Mouse (Mus musculus): ENCODE measurements at regions not wholly inside any gene's neighbourhood (a gene's known extent, or its start where the extent isn't known, plus 50 kb on each side); places are given as distances from the start of the nearest gene placed in this dataset.

DNA sequence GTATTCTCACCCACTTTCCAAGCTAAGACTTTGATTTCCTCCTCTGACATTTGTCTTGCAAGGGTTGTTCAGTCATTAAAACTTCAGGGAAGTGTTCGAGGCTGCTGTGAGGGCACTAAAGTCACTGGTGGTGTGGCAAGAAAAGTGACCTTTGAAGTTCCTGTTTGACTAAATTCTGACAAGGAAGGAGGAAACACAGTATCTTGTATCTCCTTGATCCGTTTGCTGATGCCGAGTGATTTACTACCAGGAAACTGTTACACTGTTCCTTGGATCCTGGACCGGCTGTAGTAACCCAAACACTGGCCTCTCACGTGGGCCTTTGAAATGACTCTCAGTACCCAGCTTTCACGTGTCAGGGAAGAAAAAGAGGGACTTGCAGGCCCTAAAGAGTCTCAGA is 53.5 kb upstream of the Ralgapa2 start:
- no peak for DNase-seq (ENCODE audit: low read depth, low spot score)

DNA sequence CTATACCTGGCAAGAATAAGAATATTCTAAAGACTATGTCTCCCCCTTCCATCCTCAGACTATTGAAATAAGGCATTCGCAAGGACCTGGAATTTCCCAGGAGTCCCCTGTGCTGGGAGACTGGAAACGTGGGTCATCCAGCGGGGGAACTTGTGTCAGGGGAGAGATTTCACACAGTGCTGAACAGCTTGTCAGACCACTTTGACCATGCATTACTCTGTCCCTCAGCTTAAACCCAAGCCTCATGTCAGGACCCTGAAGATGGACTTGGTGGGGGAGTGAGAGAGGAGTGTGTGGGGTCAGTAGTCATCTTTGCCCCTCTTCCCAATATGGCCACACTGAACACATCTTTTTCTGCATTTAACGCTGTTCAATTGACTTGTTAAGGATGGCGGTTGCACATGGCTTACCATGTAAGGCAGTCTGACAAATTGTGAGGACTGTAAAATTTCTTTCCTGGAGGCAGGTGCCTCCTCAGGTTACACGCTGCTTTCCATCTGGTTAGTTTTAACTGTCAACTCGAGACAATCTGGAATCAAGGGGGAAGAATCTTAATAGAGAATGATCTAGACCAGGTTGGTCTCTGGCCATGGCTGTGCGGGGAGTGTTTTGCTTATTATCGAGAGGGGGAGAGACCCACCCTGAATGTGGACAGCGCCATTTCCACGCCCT is 56.2 kb upstream of the Ralgapa2 start:
- no peak for DNase-seq (ENCODE audit: low read depth, low spot score)

DNA sequence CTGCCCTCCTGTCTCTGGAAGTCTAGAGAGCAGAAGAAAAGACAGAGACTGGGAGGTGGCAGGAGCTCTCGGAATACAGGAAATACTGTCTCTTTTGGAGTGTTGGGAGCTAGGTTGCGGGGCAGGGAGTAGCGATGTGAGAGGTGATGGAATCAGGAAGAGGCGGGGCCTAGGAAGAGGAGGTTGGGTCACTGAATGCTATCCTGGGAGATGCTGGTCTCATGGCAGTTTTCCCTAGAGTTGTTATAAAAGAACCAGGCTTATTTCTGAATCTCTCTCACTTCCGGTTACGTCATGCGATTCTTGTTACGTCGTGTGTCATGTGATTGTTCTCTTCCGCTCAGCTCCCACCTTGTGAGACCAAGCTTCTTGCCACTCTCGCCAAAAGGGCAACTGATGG is 58.9 kb upstream of the Ralgapa2 start:
- no peak for DNase-seq (ENCODE audit: low read depth, low spot score)

DNA sequence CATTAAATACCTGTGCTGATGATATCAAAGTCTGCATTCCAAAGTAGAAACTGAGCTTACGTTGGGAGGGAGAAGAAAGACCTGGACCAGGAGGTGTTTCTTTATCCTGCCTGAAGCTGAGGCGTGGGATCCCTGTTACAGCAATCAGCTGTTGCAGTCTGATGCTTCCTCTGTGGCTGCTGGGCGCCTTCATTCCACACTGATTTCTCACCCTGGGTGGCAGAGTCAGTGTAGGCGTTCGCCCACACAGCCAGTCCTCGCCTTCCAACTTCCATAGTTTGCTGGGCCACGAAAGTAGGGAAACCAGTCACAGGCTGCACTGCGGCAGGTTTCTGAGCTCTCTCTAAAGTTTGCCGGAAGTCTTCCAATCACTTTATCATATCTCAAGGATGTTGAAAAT is 59.7 kb upstream of the Ralgapa2 start:
- DNase-seq (ENCODE audit: low read depth, low spot score) = peak; percentile 61

DNA sequence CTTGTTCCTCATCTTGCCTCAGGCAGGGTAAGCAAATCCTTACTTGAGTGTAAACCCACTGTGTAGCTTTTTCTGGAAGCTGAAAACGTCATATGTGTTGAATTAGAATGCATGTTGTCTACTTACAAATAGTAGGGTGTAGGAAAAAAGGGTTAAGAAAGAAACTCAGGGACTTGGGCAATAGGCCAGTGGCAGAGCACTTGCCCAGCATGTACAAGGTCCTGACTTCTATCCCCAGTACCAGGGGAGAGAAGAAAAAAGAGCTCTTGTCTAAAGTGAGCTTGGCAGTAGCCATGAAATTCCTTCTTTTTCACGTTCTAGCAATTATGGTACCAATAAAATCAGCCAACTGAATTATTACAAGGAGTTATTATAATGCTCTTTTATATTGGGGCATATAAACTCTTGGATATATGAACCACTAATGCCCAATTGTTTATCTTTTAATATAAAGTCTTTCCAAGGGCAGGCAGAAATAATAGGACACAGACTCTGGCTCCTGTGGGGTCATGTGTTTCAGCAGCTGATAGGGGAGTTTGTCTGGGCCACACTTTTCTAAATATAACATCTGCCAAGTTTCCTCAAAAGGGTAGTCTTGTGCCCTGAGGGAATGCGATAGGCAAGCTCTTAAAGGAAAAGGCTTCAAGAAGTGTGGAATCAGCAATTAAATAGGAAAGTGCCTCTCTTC is 63.6 kb upstream of the Ralgapa2 start:
- DNase-seq (ENCODE audit: low read depth, low spot score) = no peak

DNA sequence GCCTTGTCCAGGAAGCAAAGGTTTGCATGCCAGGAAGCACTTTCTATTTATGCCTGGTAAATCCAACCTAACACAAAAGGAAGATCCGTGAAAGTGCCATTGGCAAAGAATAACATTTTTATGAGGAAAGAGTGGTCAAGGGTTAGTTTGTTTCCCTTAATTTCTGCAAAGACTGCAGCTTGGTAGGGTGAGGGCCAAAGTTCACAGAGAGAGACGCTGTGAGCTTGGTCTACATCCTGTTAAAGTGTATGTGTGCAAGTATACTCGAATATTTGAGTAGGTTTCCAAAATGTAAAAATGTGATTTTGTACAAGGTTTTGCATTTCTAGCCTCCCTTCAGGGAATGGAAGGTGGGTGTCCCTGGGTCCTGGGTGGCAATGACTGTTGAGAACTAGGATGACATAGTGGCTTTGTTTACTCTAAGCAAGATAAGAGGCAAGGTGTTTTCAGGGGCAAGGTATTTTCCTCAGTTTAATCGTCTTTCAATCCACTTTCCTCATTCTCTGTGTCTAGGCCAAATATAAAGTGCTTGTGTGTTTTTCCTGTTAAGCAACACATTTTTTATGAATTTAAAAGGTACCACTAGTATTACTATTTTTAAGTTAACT is 64.3 kb upstream of the Ralgapa2 start:
- DNase-seq (ENCODE audit: low read depth, low spot score) = no peak

DNA sequence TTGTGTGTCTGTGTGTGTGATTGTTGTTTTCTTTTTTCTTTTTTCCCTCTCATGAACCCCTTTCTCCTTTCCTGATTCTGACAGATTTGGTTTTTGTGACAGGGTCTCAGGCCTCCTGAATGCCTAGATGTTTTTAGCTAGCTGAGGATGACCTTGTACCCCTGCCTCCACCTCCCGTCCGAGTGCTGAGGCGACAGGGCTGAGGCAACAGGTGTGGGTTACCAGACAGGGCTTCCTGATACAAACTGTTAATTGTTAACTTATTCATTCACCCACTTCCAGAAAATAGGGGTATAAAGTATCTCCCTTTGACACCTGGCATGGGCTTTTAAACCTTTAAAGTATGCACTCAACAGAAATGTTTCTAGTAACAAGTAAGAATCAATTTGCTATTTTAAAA is 65.0 kb upstream of the Ralgapa2 start:
- DNase-seq (ENCODE audit: low read depth, low spot score) = no peak

DNA sequence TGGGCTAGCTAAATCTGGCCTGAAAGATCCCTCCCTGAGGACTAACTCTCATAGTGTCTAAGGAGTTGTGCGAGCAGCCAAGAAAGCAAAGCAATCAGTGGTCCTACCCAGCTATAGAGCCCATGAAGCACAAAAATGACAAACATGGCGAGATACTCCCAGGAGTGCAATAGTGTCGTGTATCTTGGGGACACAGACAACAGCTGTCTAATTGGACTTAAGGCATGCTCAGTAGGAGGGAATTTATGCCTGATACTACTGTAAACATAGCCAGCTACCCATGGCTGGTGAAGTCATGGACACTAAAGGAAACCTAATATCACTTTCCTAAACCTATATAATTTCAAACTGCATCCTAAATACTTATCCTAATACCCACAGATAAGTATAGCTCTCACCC is 69.1 kb upstream of the Ralgapa2 start:
- DNase-seq (ENCODE audit: low read depth, low spot score) = no peak

DNA sequence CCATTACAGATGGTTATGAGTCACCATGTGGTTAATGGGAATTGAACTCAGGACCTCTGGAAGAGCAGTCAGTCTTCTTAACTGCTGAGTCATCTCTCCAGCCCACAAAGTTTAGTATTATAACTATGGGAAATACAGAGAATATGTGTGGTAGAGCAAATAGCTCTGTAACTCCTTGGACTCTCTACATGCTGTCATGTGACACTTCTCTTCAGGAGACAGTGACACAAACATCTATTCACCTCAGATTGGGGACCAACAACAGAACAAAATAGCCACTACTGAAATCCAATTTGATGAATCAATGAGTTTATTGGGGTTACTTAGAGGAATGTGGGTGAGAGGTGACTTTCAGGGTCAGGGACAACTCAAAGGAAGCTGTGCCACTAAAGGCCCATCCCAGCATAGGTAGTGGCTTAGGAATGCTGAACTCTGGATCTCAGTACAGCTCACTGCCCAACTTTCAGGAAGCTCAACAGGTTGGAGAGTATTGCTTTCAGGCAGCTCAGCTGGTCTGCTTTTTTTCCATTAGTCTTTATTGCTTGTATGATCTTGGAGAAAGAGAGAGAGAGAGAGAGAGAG is 71.8 kb upstream of the Ralgapa2 start:
- no peak for DNase-seq (ENCODE audit: low read depth, low spot score)

DNA sequence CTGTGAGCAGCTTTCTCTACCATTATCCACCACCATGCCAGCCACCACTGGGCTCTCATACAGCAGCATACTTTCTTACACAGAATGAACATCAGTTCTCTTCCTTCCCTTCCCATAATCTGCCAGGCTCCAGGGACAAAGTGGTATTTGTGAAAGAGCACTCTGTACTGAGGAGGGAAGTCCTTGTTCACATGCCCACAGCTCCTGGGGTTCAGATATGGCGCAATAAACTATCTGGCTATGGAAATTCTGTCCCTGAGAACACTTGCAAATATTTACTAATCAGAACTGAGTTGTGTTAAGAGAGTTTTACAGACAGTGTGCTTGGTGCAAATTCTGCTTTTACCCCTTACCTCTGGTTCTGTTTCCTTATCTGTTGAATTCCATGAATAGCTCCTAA is 74.2 kb upstream of the Ralgapa2 start:
- DNase-seq (ENCODE audit: low read depth, low spot score) = no peak

DNA sequence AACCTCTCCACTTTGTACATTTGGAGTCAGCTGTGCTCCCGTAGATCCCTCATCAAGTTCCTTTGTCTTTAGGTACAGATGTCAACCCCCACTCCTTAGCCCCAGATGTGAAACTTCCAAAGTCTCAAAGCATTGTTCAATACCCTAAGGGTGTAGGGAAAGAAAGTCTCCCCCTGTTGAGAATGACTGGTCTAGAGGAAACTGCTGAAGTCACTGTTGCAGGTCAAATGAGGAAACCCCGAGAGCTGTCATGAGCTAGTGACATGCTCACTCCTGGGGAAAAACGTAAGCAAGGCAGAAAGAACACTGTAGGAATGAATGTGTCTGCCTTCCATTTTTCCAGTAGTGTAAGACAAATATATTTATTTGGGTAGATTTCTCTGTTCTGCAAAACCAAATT is 74.8 kb upstream of the Ralgapa2 start:
- no peak for DNase-seq (ENCODE audit: low read depth, low spot score)

DNA sequence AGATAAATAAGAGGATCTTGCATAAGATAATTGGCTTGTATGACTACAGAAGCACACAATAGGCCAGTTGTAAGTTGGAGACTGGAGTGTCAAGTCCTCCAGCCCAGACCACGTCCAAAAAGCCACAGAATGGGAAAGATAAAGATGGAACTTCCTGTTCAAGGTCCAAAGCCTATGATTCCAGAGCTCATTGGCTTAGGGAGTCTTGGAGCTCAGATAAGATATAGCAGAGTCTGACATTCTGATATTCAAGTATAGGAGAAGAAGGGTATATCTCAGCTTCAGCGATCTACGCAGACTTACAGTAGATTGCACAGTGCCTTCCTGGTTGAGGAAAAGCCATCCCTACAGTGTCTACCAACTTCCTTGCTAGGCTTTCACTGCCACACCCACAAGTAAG is 77.7 kb upstream of the Ralgapa2 start:
- DNase-seq (ENCODE audit: low read depth, low spot score) = no peak

DNA sequence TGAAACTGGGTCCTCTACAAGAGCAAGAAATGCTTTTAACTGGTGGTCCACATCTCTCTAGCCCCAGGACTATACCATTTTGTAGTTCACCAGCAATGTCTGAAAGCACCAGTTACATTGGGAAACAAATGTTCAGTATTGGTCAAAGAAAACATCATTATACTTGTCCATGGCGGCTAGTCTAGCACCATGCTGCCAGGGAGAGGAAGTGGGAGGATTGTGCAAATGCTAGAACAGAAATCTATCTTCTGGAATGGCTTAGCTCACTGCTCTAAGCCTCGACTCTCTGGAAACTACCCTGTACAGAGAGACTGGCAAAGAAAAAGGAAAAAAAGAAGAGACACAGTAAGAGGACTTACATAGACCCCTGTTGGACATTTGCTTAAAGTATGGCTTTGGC is 81.1 kb upstream of the Ralgapa2 start:
- no peak for DNase-seq (ENCODE audit: low read depth, low spot score)

DNA sequence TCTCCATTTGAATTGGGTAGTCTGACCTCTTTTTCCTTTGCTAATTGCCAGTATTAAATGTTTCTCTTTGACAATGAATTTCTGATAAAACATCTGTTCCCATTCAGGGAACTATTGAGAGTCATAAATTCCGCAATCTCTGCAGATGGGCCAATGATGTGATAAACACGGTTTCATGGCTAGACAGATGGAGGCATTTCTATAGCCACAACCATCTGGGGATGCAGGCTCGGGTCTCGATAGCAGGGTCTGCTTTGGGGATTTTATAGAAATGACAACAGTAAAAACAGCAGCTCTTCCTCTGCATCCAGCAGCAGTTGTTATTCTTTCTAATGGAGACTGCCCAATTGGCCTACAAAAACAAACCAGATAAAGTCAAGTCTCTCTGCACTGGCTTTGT is 82.1 kb upstream of the Ralgapa2 start:
- no peak for DNase-seq (ENCODE audit: low read depth, low spot score)

DNA sequence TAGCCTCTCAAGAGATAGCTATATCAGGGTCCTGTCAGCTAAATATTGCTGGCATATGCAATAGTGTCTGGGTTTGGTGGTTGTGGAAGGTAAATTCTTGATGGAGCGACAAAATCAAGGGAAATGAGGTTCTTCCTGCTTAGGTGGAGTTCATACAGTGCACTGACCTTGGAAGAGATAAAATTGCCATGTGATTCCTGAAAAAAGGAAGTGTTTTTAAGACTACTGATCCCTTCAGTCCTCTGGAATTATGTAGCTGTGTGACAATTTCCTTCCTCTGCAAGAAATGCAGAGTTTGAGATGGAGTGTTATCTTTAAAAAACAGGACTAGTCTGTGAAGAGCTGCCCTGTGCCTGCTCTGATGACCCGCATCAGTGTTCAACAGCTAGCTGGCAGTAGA is 83.5 kb upstream of the Ralgapa2 start:
- no peak for DNase-seq (ENCODE audit: low read depth, low spot score)

DNA sequence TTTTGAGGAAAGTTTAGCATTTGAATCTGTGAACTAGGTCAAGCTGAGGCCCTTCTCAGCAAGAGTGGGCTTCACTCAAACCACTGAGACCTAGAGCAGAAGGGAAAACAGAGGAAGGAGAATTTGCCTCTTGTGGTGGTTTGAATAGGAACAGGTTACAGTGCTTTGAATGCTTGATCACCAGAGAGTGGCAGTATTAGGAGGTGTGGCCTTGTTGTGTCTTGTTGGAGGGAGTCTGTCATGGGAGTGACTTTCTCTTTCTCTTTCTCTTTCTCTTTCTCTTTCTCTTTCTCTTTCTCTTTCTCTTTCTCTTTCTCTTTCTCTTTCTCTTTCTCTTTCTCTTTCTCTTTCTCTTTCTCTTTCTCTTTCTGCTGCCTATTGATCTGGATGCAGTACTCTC is 94.0 kb upstream of the Ralgapa2 start:
- DNase-seq (ENCODE audit: low read depth, low spot score) = no peak

DNA sequence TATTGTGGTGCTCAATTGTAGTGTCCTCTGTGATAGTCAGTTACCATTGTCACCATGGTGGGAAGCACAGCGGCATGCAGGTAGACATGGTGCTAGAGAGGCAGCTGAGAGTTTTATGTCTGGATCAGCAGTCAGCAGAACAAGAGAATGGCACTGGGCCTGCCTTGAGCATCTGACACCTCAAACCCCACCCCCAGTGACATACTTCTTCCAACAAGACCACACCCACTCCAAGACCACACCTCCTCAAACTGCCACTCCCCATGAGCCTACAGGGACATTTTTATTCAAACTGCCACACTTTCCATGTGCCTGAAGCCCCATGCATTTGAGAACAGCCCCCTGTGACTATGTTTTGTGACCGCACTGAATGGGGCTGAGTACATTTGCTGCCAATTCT is 98.8 kb upstream of the Ralgapa2 start:
- no peak for DNase-seq (ENCODE audit: low read depth, low spot score)

DNA sequence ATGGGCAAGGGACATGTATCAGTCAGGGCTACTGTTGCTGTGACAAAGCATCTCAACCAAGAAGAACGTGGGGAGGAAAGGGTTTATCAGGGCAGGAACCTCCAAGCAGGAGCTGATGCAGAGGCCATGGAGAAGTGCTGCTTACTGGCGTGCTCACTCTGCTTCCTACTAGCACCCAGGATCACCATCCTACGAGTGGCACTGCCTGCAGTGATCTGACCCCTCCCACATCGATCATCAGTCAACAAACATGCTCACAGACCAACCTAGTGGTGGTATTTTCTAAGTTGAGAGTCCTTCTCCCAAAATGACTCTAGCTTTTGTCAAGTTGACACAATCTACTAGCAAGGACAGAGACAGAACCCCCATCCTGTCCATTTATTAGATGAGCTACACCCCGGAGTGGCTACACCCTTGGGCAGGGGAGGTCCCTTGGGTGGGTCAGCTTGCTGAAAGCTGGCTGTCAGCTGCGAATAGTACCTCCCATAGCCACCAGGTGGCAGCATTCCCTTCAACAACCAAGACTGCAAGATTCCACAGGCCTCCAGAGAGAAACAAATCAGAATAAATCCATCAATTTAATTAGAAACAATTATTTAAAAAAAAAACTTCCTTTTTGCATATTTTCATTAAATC is 99.9 kb upstream of the Ralgapa2 start:
- DNase-seq (ENCODE audit: low read depth, low spot score) = peak; percentile 41

DNA sequence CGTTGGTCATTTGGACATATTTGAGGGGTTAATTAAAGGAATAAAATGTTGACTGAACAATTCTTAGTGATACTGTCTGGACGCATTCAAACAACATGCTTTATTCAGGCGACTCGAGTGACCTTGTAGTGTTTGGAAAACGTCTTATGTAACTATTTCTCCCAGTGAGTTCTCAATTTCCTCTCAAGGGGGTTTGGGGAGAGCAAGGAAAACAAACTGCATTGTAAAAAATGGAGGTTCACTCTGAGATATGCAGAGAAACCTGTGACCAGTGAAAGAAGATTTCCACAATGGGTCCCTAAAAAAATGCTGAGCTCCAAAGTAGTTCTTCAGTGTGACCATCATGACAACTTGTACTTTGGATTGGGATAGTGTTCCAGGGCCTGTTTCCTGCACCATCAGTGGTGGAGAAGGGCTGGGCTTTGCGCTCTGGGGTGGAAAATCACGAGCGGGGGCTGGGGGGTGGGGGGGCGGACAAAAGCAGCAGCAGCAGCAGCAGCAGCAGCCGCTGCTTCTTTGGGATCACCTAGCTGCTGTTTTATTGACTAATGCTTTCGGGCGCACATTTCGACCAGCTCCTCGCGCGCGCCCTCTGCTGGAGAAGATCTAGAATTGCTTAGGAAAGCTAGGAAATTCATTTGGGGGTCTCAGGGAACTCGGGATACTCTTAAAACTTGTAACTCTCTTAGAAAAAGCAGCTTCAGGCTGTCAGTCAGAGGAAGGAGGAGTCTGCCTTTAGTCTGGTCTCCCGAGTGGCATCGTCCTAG is 100.6 kb upstream of the Ralgapa2 start:
- DNase-seq (ENCODE audit: low read depth, low spot score) = no peak

DNA sequence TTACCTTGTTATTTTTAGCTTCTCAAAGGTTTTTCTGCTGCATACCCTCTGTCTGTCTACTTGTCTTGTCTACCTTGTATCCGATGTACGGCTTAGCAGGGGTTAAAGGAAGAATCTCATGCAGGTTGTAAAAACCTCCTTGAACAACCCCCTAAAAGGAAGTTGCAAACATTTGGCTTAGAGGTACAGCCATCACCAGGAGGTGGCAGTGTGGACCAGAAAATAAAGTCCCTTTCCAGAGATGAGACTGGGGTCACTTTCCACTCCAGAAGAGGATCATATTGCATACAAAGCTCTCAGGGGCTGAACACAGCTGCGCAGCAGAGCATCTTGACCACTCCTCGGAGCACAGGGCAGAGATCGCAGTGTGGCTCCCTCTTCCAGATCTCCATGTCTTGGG is 109.0 kb upstream of the Ralgapa2 start:
- DNase-seq (ENCODE audit: low read depth, low spot score) = peak; percentile 9

DNA sequence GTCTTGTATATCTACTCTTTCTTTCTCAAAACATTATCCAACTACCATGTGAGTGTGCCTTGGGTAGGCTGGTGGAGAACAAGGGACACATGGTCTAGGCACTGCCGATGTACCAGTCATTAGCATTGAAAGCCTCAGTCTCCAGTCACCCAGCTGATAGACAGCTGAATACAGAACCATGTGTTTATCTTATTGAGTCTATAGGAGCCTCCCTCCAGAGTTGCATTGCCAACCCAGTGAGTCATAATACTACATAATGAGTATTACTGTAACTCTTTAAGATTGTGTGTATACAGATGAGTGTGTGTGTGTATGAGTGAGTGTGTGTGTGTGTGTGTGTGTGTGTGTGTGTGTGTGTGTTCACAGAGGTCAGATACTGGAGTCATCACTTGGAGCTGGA is 110.9 kb upstream of the Ralgapa2 start:
- DNase-seq (ENCODE audit: low read depth, low spot score) = no peak

DNA sequence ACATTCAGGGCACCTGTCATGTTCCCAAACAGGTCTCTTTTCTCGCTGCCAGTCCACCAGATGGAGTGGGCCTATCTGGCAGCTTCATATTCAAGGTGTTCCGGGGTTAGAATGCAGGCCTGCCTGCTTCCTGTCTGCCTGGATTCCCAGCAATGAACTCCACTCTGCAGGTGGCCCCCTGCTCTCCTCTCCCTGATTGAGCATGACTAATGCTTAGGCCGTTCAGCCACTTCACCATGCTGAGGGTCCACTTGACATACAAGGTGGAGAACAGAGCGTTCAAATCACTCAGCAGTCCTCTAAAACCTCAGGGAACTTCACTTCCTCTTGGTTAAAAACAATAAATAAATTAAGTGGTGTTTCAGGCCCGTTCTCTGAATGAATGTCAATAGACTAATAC is 112.1 kb upstream of the Ralgapa2 start:
- DNase-seq (ENCODE audit: low read depth, low spot score) = no peak

All from telencephalon, adult 2 months (tissue).